In the genomic region with DNA sequence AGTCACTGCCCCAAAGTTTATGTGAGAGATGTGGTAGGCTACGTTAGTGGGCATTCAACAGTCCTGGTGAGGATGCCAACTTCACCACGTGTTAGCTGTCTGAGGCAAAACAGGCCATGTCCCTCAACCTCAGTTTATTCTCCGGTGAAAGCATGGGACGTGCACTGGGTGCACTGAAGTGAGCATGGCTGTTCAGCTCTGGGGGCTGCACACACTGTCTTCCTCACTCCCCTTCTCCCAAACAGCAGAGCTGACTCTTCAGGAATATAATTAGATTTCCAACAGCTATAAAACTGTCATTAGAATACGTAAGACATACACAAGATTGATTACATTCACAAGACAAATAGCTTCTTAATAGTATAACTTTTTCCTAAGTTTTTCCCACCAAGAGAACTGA, we compare ENCODE assay signal across 25 mouse cellular contexts. TPM values are rescaled to one million over a fixed set of nuclear protein-coding genes. Genes with fewer than 3 reads are reported as not detected.
A peak's percentile ranks its signal among the peaks of the same experiment; 100 is the strongest.
DNase-seq lines count a peak whose midpoint lies in the region; ATAC-seq and TF ChIP-seq lines count a peak whose summit lies in the region.
"Had no signal": no experiment of that assay in that cellular context is flagged by ENCODE, and none has a peak within 500 bp of the region (broad histone marks: within the 10 kb centered on the region; RNA-seq: fewer than 3 reads in every experiment).

No protein-coding gene starts in this region.

- WGBS in kidney, embryonic 14.5 days: 50% methylated on average over 5 of the region's 5 CpGs
- 47% methylated on average over 5 of the region's 5 CpGs for WGBS in kidney, embryonic 16.5 days
- 71% methylated on average over 5 of the region's 5 CpGs for WGBS in kidney, adult 2 months

- peak; percentile 66; the same call in 1 of the 2 replicates for ATAC-seq in kidney, embryonic 14.5 days (ENCODE audit: low FRiP score, low TSS enrichment)
- ATAC-seq in kidney, embryonic 16.5 days (ENCODE audit: low FRiP score, low TSS enrichment): peak; percentile 67; the same call in 1 of the 2 replicates
- ATAC-seq: activated CD4-positive, CD25-positive, alpha-beta regulatory T cell, adult 4 months; CD4-positive, CD25-positive, alpha-beta regulatory T cell, adult 4 months; forebrain, embryonic 13.5 days; Patski had no signal

- no peak for TF ChIP-seq CTCF in kidney, adult 2 months (conservative IDR thresholded peaks at IDR 0.05; ENCODE audit: insufficient read depth, insufficient read length, low read depth, low read length)

- no peak overlapping the region for H3K4me2 ChIP-seq in kidney, embryonic 14.5 days (replicated peaks; ENCODE audit: low read depth, low read length)
- H3K4me2 ChIP-seq in kidney, embryonic 16.5 days (replicated peaks; ENCODE audit: low read depth, low read length): no peak overlapping the region
- H3K4me2 ChIP-seq: embryonic facial prominence, embryonic 12.5 days; forebrain, embryonic 13.5 days had no signal

- H3K9me3 ChIP-seq in kidney, embryonic 14.5 days (ENCODE audit: control insufficient read depth, low read length): no peaks in the 10 kb centered on the region
- H3K9me3 ChIP-seq in kidney, embryonic 16.5 days (ENCODE audit: low read length): no peaks in the 10 kb centered on the region
- H3K9me3 ChIP-seq: embryonic facial prominence, embryonic 10.5 days; embryonic facial prominence, embryonic 12.5 days; forebrain, embryonic 13.5 days; G1E had no signal

- H3K9ac ChIP-seq in kidney, embryonic 14.5 days (ENCODE audit: low read depth, low read length): no peak overlapping the region
- H3K9ac ChIP-seq in kidney, embryonic 16.5 days (replicated peaks; ENCODE audit: low read length): no peak overlapping the region
- H3K9ac ChIP-seq: embryonic facial prominence, embryonic 12.5 days; forebrain, embryonic 13.5 days had no signal

- no peak for TF ChIP-seq POLR2A in kidney, adult 2 months (IDR thresholded peaks at IDR 0.05; ENCODE audit: low read depth, low read length)

- no peak for DNase-seq in kidney, adult 11 months
- DNase-seq in kidney, postnatal 36 days: no peak
- peak; percentile 9 for DNase-seq in kidney, postnatal 10 days
- DNase-seq in kidney, adult 8-10 months: no peak
- peak; percentile 7 to 9 for DNase-seq in kidney, postnatal 4 days
- DNase-seq in kidney, adult 2 months: no peak
- DNase-seq: adrenal gland, adult 8-10 months; adrenal gland, postnatal 14 days; adrenal gland, postnatal 36 days; B cell, adult 2 months; cerebellum, adult 11-12 months; cerebellum, adult 2 months; cerebellum, adult 9-10 months; cerebellum, postnatal 10 days; cerebellum, postnatal 25 days had no signal

- H3K4me1 ChIP-seq in kidney, embryonic 14.5 days (ENCODE audit: control insufficient read depth, insufficient read depth, low read length): no peaks in the 10 kb centered on the region
- H3K4me1 ChIP-seq in kidney, embryonic 16.5 days (ENCODE audit: insufficient read depth, low read length): no peaks in the 10 kb centered on the region
- H3K4me1 ChIP-seq in kidney, adult 2 months (ENCODE audit: control insufficient read depth, insufficient read depth, low read length): no peaks in the 10 kb centered on the region
- H3K4me1 ChIP-seq: embryonic facial prominence, embryonic 10.5 days; embryonic facial prominence, embryonic 12.5 days; forebrain, embryonic 13.5 days had no signal

- no peak overlapping the region for H3K4me3 ChIP-seq in kidney, embryonic 14.5 days (ENCODE audit: low read length)
- H3K4me3 ChIP-seq in kidney, embryonic 16.5 days (ENCODE audit: low read length): no peak overlapping the region
- H3K4me3 ChIP-seq in kidney, adult 2 months (ENCODE audit: insufficient read depth, low read depth, low read length): no peak overlapping the region
- H3K4me3 ChIP-seq: embryonic facial prominence, embryonic 10.5 days; embryonic facial prominence, embryonic 12.5 days; forebrain, embryonic 13.5 days had no signal

- no peaks in the 10 kb centered on the region for H3K27me3 ChIP-seq in kidney, embryonic 14.5 days (ENCODE audit: control insufficient read depth, insufficient read depth, low read length)
- no peaks in the 10 kb centered on the region for H3K27me3 ChIP-seq in kidney, embryonic 16.5 days (ENCODE audit: insufficient read depth, low read length)
- H3K27me3 ChIP-seq in kidney, adult 2 months (replicated peaks; ENCODE audit: control insufficient read depth, insufficient read depth, low read length): no peaks in the 10 kb centered on the region
- H3K27me3 ChIP-seq: CH12.LX; embryonic facial prominence, embryonic 12.5 days; forebrain, embryonic 13.5 days; Patski had no signal

- no peaks in the 10 kb centered on the region for H3K36me3 ChIP-seq in kidney, embryonic 14.5 days (ENCODE audit: control insufficient read depth, insufficient read depth, low read length)
- H3K36me3 ChIP-seq in kidney, embryonic 16.5 days (ENCODE audit: insufficient read depth, low read length): no peaks in the 10 kb centered on the region
- peaks cover 2% of the 10 kb centered on the region for H3K36me3 ChIP-seq in kidney, adult 2 months (ENCODE audit: control insufficient read depth, insufficient read depth, low read length)
- H3K36me3 ChIP-seq: embryonic facial prominence, embryonic 12.5 days; G1E had no signal

- no peak overlapping the region for H3K27ac ChIP-seq in kidney, embryonic 14.5 days (ENCODE audit: low read depth, low read length)
- H3K27ac ChIP-seq in kidney, embryonic 16.5 days (ENCODE audit: low read length): no peak overlapping the region
- no peak overlapping the region for H3K27ac ChIP-seq in kidney, adult 2 months (ENCODE audit: insufficient read depth, low read depth, low read length)
- H3K27ac ChIP-seq: embryonic facial prominence, embryonic 10.5 days; embryonic facial prominence, embryonic 12.5 days; forebrain, embryonic 13.5 days had no signal

RNA-seq across cellular contexts. Expression of gene Tbc1d32, which starts 55.3 kb away (rescaled TPM):
- 2.8 and 6.1 TPM in 2 replicates for polyA plus RNA-seq in kidney, embryonic 14.5 days (2014; fragmentation: Nextera tagmentation; extraction: Ambion mirVana)
- polyA plus RNA-seq in kidney, embryonic 16.5 days (2015; fragmentation: Nextera tagmentation; extraction: Ambion mirVana): 3.9 and 4.5 TPM in 2 replicates
- polyA plus RNA-seq in kidney, adult 2 months (2012; rRNA removed): 1.9 and 2.2 TPM in 2 replicates

Comparison
In these comparisons a context has a peak if more than half of its experiments do, and no peak if none do; other contexts are left out.
1. DNase-seq: peak in kidney, postnatal 10 days (single experiment) and kidney, postnatal 4 days (2 of 2); none in kidney, adult 11 months (single experiment), kidney, postnatal 36 days (0 of 2), kidney, adult 8-10 months (0 of 2) and kidney, adult 2 months (single experiment).